Mouse (Mus musculus) lung, postnatal 36 days (tissue): Measurements from ENCODE around the gene Eif4g1.
A peak's percentile ranks its signal among the peaks of the same experiment; 100 is the strongest.
"Not testable (repeated sequence)": the region's sequence is repeated elsewhere in the genome, so short reads cannot be mapped to it uniquely, and the experiment has no call there.

Experiments
- DNase-seq: peaks from one replicate; pipeline ENCODE4 v3.0.0; 2022; ENCODE audit warnings: mixed read lengths

Eif4g1 gene

DNA sequence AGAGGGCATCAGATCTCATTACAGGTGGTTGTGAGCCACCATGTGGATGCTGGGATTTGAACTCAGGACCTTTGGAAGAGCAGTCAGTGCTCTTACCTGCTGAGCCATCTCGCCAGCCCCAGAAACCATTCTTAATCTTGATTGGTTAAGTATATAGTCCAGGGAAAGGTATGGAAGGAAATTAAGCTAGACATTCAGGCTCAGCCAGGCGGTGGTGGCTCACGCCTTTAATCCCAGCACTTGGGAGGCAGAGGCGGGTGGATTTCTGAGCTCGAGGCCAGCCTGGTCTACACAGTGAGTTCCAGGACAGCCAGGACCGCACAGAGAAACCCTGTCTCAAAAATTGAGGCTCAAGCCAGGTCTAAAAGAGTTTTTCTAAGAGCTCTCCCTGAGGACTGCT is at the start of gene Eif4g1:
Gene Eif4g1, plus strand, starts transcription at position 301 of the 400 bp plus-strand sequence.
- not testable (repeated sequence) for DNase-seq

DNA sequence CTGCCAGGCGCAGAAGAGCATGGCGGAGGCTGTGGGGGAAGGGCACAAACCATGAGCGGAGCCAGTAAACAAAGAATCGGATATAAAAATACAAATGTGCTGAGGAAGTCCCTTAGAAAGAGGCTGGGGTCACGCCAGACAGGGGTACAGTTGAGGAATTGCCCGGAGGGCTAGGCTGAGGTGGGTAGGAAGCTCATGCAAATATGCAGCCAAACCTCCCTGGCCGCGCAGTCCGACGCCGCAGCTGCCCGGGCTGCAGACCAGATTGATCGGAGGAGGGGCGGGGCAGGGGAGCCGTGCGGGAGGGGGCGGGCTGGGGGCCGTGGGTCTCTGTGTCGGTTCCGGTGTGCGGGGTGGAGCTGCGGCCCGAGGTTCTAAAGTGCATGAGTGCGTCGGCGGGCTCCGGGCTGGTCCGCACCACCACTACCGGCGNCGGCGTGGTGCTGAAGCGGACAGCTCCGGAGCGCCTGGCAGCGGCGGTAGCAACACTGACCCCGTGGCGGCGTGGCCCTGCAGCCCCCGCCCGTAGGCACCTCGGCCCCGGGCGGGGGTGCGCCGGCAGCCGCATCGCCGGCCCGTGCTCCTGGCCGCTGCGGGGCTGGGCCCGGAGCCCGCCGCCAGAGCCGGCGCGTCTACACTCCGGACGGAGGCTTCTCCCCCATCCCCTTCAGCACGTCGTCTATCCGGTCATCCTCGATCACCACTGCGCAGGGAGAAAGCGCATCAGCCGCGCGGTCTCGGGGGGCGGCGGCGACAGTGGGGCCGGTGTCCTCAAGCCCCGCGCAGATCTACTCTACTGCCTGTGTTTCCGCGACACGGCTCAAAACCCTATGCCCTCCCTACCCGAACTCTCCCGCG is 48.3 kb upstream of the Eif4g1 start:
- DNase-seq, result no peak

DNA sequence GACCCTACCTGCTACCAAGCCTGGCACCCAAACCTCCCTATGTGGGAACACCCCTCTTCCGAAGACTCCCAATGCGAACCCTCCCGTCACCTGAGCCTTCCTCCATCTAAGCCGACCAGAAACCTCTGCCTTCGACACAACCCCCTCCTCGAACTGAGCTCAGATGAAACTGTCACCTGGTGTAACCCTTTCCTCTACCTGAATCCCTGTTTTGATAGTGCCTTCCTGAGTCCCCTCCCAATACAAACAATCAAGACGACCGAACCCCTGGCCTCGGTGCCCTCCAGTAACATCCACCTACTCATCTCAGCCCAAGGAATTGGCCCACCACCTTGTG is 47.7 kb upstream of the Eif4g1 start:
- DNase-seq, result no peak

DNA sequence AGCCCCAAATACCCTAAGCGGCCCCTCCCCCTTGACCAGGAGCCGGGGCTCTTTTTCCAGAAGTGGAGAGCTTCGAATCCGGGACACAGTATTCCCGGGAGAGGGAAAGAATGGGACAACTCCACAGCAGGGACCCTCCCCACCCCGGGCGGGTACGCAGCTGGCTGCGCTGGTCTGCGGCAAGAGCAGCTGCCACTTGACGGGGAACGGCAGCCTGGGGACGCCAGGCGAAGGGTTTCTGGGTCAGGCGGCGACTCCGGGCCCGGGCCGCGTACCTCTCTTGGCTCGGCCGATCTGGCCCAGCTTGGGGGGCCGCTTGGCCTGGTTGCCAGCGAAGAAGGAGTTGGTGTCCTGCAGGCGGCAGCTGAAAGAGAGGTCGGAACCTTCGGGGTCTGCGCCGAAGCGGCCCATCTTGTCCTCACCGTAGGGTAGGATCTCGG is 47.3 kb upstream of the Eif4g1 start:
- DNase-seq, result no peak

DNA sequence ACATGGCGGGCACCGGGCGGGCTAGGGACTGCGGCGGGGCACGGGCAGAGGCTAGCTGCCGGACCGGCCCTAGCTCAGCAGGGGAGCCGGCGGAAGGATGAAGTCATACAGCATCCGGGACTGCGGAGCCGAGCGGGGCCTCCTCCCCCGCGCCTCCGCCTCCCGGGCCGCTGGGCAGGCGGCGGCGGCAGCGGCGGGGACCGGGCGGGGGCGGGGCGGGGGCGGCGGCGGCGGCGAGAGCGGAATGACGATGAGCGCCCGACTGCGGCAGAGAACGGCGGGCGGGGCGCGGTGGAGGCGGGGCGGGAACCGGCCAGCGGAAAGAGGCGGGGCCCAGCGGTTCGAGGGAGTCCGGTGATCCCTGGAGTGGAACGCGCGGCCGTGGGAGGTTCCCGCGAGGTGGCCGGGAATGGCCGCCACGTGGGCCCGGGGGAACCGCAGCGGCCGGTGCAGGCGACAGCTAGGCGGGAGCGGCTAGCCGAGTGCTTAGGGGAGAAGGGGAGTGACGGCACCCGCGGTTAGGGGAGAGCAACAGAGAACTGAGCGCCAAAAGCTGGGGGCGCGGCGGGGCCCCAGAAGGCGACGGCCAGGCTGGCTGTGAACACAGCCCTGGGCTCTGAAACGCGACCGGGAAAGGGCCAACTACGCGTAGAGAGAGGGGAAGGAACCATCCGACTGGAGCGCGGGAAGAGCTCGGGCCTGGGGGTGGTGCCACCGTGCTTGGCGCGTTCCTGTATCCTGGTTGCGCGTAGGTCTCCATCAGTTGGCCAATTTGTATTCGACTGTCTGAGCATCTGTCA is 46.7 kb upstream of the Eif4g1 start, which contains the start of gene Camk2n2:
Gene Camk2n2, minus strand, starts transcription at position 97 of the 800 bp plus-strand sequence.
- DNase-seq, result peak; percentile 75

DNA sequence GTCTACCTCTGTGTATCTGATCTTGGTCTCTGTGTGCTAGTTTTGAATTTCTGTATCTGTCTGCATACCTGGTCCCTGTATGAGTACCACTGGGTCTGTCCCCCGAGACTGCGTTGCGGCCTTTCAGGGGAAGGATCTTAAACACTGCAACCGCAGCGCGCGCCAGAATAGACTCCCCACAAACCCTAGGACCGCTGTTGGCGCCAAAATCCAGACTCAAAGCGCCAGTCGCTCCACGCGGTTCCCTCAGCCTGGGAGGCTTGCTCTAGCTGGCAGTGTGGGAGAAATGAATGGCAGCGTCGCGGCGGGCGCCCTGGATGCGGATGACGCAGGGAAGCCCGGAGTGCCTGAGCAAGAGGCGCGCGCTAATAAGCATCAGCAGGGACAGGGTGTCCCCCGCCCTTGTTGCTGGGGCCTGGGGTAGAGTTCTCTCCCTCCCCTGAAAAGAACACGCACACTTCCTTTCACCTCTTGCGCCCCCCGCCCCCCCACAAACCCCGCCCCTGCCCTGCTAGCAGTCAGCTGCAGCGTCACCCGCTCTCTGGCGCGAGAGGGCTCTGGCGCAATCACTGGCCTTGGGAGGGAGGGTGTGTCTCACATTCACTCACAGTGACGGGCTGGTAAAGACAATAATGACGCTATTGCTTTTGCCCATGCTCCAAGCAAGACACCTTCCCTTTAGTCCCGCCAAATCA is 46.0 kb upstream of the Eif4g1 start:
- peak; percentile 75 for DNase-seq

DNA sequence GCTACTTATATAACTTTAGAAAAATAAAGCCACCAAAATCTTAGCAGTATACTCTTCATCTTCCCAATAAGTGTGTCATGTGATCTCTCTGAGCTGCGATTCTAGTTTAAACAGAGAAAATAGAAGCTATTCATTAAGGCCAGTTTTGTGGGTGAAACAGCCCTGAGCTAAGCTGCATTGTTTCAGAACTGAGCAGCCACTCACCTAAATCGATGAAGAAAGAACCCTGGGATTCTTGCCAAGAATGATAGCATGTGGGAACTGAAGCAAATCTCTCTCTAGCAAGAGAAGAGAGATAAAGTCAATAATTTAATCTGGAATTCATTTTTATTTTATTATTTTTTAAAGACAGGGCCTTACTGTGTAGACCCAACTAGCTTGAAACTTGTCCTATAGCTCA is 44.9 kb upstream of the Eif4g1 start:
- no peak for DNase-seq

DNA sequence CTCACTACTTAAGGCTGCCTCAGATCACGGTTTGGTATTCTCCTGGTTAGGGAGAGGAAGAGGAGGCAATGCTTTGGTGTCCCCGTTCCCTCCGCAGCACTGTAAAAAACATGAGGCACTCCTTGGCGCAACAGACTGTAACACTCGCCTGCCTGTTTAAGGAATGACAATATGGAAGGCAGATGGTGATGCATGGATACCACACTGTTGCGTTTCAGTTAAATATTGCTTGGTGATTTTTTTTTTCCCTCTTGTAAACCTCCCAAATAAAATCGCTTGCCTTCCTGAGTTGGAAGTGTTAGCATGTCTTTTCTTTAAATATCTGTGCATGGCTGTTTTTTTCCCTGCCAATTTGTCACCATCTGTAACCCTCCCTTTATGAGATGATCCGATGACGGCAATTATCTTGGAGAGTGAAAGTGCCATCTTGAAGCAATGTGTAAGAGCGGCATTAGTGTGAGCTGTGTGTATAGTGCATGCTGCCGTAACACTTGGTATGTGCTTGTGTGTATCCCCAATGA is 39.2 kb upstream of the Eif4g1 start:
- DNase-seq, result no peak

DNA sequence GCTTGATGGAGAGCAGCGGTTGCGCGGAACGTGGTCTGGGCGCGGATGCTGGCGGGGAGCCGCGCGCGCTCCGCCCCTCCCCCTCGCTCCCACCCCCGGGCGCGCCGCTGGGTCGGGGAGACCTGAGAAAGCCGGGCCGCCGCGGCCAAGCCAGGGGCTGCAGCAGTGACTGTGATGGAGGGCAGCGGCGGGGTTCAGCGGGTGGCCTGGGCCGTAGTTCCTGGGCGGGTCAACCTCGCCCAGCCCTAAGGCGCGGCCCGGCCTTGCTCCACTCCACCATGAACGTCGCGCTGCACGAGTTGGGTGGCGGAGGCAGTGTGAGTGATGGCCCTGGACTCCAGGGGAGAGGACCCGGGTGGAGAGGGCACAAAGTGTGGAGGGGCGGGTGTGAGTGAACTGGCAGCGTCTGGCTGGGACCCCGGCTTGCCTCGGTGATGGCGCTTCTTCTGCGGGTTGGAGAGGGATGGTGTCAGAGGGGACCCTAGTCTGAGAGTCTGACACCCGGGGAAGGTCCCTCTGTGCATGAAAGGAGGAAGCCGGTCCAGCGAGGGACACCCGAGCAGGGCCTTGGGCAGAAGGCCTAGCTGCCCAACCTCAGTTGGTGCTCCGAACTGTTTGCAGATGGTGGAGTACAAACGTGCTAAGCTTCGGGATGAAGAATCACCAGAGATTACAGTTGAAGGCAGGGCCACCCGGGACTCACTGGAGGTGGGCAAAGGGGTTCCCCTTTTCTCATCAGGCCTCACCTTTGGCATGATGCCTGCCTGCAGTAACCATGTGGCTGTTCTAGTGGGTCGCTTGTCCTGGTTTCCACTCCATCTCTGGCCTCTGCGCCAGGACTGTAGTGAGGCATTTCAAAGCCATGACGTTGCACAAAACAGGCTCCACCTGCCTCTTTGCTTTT is 38.1 kb upstream of the Eif4g1 start, which contains the start of gene Ece2:
Gene Ece2, plus strand, starts transcription at position 98 of the 904 bp plus-strand sequence.
- DNase-seq, result no peak

DNA sequence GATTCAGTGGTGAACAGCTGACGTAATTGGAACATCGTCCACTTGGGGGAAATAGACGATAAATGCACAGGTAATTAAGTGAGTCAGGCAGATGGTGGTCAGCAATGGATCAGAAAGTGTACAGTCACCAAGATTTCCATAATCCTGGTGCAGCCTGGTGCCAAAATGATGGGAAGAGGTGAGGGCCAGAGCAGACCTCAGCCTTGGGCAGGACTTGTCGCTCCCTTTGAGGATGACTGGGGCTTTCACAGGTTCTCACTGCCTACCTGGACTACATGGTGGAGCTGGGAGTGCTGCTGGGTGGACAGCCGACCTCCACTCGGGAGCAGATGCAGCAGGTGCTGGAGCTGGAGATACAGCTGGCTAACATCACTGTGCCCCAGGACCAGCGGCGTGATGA is 30.7 kb upstream of the Eif4g1 start:
- no peak for DNase-seq

DNA sequence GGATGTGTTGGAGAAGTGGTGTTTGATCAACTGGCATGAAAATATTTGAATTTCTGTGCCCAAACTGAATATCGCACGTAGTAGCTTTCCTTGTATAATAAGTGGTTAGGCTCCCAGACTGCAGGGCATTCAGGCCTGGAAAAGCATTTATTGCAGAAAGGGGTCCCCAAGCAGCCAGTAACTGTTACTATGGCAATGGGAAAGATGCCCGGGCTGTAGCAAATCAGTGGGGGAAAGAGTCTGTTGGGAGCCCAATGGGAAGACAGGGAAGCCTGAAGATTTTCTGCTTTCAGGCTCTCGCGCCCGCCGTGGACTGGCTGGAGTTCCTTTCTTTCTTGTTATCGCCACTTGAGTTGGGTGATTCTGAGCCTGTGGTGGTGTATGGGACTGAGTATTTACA is 29.7 kb upstream of the Eif4g1 start:
- DNase-seq, result no peak

DNA sequence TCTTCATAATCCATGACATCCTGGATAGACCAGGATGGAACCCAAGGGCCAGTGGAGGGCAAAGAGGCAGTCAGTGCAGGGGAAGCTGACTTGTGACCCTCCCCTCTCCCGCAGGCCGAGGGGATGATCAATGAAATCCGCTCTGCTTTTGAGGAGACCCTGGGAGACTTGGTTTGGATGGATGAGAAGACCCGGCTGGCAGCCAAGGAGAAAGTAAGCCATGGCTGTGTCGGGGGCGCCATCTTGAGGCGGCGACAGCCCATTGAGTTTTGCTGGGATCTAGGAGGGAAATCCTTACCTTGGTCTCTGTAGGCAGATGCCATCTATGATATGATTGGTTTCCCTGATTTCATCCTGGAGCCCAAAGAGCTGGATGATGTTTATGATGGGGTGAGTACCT is 26.0 kb upstream of the Eif4g1 start:
- DNase-seq, result peak; percentile 84

DNA sequence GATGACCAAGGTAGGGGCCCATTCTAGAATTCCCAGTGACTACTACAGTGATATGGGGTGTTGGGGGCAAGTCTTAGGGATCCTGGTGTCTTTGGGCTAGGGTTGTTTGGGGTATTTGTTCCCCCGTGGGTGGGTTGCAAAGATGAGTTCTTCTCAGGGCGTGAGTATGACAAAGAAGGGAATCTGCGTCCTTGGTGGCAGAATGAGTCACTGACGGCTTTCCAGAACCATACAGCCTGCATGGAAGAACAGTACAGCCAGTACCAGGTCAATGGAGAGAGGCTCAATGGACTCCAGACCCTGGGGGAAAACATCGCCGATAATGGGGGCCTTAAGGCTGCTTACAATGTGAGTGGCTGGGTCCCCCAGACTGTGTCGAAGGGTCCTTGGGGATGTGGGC is 24.2 kb upstream of the Eif4g1 start:
- DNase-seq, result no peak

DNA sequence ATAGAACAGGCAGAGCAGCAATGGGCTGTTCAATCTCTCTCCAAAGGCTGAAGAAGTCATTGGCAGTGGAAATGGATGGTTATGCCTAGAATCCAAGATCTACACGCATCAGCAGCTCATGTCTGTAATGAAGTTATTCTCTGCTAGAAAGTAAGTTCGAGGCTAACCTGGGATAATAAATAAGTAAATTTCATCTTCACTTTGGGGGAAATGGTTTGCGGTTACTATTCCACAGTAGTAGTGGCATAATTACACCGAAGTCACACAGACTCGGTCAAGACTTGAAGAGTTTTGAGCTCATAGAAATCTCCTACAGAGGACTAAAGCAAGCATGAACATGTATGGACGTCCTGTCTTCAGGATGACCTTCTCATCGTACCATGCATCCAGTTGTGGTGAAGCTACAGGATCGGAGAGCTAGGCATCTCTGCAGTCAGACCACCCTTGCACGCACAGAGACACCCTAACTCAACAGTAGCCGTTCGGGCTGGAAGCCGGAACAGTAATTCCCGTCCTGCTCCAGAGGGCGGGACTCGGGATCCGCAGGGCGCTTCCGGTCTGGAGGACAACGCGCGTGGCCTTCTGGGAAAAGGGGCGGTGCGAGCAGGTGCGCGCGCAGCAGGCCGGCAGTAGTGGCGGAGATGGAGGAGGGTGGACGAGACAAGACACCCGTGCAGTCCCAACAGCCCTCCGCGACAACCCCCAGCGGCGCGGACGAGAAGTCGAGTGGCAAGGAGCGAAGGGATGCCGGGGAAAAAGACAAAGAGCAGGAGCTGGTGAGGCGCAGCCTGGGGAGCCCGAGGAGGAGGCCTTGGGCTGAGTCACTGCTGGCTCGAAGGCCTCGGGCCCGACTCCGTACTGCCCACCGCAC is 16.8 kb upstream of the Eif4g1 start, which contains the start of gene Psmd2:
Gene Psmd2, plus strand, starts transcription at position 577 of the 871 bp plus-strand sequence.
- peak; percentile 97 for DNase-seq

DNA sequence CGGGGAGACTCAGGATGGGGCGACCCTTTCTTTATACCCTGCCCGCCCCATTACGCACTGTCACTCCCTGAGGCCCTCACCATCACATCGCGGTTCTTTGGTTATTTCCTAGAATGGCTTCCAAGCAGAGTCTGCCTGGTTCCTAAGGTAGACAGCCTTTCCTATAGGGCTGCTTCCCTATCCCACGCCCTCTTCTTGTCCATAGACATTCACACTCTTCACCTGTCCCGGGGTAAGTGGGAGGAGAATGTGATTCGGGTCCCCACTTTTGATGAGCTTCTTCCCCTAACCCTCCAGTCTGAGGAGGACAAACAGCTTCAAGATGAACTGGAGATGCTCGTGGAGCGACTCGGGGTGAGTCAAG is 16.2 kb upstream of the Eif4g1 start:
- no peak for DNase-seq

DNA sequence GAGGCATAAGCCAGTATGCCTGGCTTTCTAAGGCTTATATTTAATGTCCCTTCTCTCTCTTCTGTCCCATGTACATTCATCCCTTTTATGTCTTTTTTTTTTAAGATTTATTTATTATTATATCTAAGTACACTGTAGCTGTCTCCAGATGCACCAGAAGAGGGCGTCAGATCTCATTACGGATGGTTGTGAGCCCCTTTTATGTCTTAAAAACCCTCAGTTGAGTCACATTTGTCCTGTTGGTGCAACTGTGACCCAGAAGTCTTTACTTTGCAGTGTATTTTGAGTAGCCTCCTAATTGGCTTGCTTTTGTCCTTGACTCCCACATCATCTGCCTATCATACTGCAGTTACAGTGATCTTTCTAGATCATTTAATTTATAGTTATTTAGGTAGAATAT is 14.8 kb upstream of the Eif4g1 start:
- no peak for DNase-seq

DNA sequence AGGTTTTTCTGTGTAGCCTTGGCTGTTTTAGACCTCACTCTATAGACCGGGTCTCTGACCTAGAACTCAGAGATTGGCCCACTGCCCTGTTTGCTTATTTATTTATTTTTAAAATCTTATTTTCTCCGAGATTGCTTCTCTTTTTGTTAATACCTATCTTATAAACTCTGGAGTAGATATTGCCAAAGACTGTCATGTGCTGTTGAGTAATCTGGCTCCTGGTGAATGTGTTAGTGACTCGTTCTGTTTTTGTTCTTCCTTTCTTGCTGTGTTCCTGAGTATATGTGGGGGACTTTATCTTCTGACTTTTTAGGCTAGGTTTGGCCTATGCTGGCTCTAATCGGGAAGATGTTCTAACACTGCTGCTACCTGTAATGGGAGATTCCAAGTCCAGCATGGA is 10.5 kb upstream of the Eif4g1 start:
- DNase-seq, result no peak

DNA sequence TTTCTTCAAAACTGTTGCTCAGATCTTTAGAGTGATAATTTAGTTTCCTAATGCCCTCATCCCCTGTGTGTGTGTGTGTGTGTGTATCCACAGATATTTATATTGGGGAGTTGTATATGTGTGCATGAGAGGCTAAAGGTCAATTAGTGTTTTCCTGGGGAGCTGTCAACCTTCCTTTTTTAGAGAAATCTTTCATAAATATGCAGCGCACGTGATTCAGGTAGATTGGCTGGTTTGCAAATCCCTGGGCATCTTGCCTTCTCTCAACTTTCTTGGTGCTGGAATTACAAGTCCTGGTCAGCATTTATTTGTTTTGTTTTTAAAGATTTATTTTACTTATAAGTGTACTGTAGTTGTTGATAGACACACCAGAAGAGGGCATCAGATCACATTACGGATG is 2.2 kb downstream of the Eif4g1 start:
- no peak for DNase-seq

DNA sequence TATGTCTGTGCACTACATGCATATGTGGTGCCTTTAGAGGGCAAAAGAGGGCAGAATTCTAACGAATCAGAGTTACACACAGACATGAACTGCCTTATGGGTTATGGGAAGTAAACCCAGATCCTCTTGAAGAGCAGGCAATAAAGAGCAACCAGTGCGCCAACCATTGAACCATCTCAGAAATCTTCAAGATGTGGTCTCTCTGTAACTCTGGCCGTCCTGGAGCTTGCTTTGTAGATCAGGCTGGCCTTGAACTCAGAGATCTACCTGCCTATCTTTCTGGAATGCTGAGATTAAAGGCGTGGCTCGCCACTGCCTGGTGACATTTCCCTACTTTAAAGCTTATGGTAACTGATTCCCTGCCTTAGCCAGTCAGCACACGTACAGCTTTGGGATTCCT is 3.8 kb downstream of the Eif4g1 start:
- no peak for DNase-seq

DNA sequence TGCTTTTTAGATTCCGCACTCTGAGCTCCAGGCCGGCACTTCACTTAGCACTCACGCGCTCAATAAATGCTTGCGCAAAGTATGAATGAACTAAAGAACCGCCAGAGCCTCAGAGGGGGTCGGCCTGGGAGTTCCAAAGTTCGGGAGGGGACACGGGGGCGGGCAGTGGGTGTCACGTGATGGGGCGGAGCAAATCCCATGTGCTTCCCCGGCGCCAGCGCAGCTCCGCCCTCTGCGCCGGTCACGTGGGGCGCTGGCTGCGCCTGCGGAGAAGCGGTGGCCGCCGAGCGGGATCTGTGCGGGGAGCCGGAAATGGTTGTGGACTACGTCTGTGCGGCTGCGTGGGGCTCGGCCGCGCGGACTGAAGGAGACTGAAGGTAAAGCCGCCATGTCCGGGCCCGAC is 4.4 kb downstream of the Eif4g1 start:
- DNase-seq, result peak; percentile 98
